Comparison of ENCODE assay signal across 8 mouse cellular contexts in the genomic region with DNA sequence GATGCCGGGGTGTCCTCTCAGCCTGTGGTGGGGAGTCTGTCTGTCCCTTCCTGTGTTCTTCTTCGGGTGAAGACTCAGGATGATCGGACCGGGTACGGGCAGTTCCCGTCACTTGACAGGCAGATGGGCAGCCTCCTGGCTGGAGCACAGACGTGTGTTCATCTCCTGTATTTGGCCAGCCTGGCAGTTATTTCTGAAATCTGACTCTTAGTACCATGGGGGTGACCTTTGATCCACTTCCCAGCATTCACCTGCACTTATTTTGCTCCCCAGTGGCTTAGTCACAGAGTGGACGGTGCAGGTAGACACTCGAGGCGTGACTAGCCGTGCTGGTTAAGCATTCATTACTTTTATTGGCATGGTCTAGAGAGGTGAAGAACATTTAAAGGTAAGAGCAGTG. TPM values are rescaled to one million over a fixed set of nuclear protein-coding genes. Genes with fewer than 3 reads are reported as not detected.
A peak's percentile ranks its signal among the peaks of the same experiment; 100 is the strongest.
DNase-seq lines count a peak whose midpoint lies in the region; ATAC-seq lines count a peak whose summit lies in the region.
"Not testable (repeated sequence)": the region's sequence is repeated elsewhere in the genome, so short reads cannot be mapped to it uniquely, and the experiment has no call there.

No protein-coding gene starts in this region.

- not testable (repeated sequence) for H3K27me3 ChIP-seq in embryonic facial prominence, embryonic 14.5 days (replicated peaks; ENCODE audit: control insufficient read depth, insufficient read depth, low read length); forebrain, embryonic 16.5 days (replicated peaks; ENCODE audit: control insufficient read depth, insufficient read depth, low read length); hindbrain, embryonic 12.5 days; intestine, embryonic 16.5 days (replicated peaks; ENCODE audit: control insufficient read depth, insufficient read depth, low read length); limb, embryonic 12.5 days; liver, embryonic 16.5 days (ENCODE audit: control insufficient read depth, insufficient read depth, low read depth, low read length); midbrain, embryonic 13.5 days; stomach, embryonic 15.5 days (replicated peaks)

- ATAC-seq in embryonic facial prominence, embryonic 14.5 days (ENCODE audit: low read depth): 0 out of 2 replicates have a peak, but pooled peaks have one; percentile 11
- ATAC-seq in forebrain, embryonic 16.5 days: 0 out of 2 replicates have a peak, but pooled peaks have one; percentile 6
- ATAC-seq in hindbrain, embryonic 12.5 days (ENCODE audit: low FRiP score): peak; percentile 46
- peak; percentile 39 for ATAC-seq in intestine, embryonic 16.5 days
- ATAC-seq in limb, embryonic 12.5 days (ENCODE audit: insufficient number of reproducible peaks, insufficient read depth, low FRiP score, low TSS enrichment, low read depth): peak; percentile 22; the same call in 1 of the 2 replicates
- ATAC-seq in liver, embryonic 16.5 days (ENCODE audit: low read depth): peak; percentile 47
- peak; percentile 22; the same call in 1 of the 2 replicates for ATAC-seq in midbrain, embryonic 13.5 days
- peak; percentile 29; the same call in 1 of the 2 replicates for ATAC-seq in stomach, embryonic 15.5 days (ENCODE audit: insufficient read depth, low FRiP score, low read depth)

- not testable (repeated sequence) for H3K36me3 ChIP-seq in embryonic facial prominence, embryonic 14.5 days (ENCODE audit: control insufficient read depth, insufficient read depth, low read length); forebrain, embryonic 16.5 days (ENCODE audit: control insufficient read depth, insufficient read depth); hindbrain, embryonic 12.5 days; intestine, embryonic 16.5 days (ENCODE audit: control insufficient read depth, insufficient read depth, low read length); limb, embryonic 12.5 days; liver, embryonic 16.5 days (ENCODE audit: control insufficient read depth, insufficient read depth); midbrain, embryonic 13.5 days; stomach, embryonic 15.5 days

- DNase-seq in embryonic facial prominence, embryonic 14.5 days (ENCODE audit: low spot score): not testable (repeated sequence)

- not testable (repeated sequence) for H3K4me2 ChIP-seq in embryonic facial prominence, embryonic 14.5 days (ENCODE audit: low read depth, low read length); forebrain, embryonic 16.5 days (ENCODE audit: low read length); hindbrain, embryonic 12.5 days (replicated peaks); intestine, embryonic 16.5 days (ENCODE audit: low read depth, low read length); limb, embryonic 12.5 days; liver, embryonic 16.5 days (ENCODE audit: low read depth, low read length); midbrain, embryonic 13.5 days (replicated peaks); stomach, embryonic 15.5 days

- H3K4me3 ChIP-seq in embryonic facial prominence, embryonic 14.5 days (ENCODE audit: low read depth, low read length); forebrain, embryonic 16.5 days (replicated peaks; ENCODE audit: low read length); hindbrain, embryonic 12.5 days; intestine, embryonic 16.5 days (ENCODE audit: low read length); limb, embryonic 12.5 days (replicated peaks); liver, embryonic 16.5 days (ENCODE audit: low read depth, low read length); midbrain, embryonic 13.5 days (replicated peaks); stomach, embryonic 15.5 days (replicated peaks): not testable (repeated sequence)

- no CpG with 5 or more reads among the region's 11 CpGs for WGBS in embryonic facial prominence, embryonic 14.5 days
- no CpG with 5 or more reads among the region's 11 CpGs for WGBS in forebrain, embryonic 16.5 days
- WGBS in hindbrain, embryonic 12.5 days: no CpG with 5 or more reads among the region's 11 CpGs
- WGBS in intestine, embryonic 16.5 days: no CpG with 5 or more reads among the region's 11 CpGs
- WGBS in limb, embryonic 12.5 days: no CpG with 5 or more reads among the region's 11 CpGs
- WGBS in liver, embryonic 16.5 days (ENCODE audit: insufficient replicate concordance): no CpG with 5 or more reads among the region's 11 CpGs
- no CpG with 5 or more reads among the region's 11 CpGs for WGBS in midbrain, embryonic 13.5 days
- WGBS in stomach, embryonic 15.5 days: no CpG with 5 or more reads among the region's 11 CpGs

- H3K9ac ChIP-seq in embryonic facial prominence, embryonic 14.5 days (ENCODE audit: low read depth, low read length); forebrain, embryonic 16.5 days (replicated peaks; ENCODE audit: low read depth, low read length); hindbrain, embryonic 12.5 days; intestine, embryonic 16.5 days (ENCODE audit: low read depth, low read length); limb, embryonic 12.5 days (replicated peaks); liver, embryonic 16.5 days (ENCODE audit: low read depth, low read length); midbrain, embryonic 13.5 days (replicated peaks); stomach, embryonic 15.5 days: not testable (repeated sequence)

- not testable (repeated sequence) for H3K4me1 ChIP-seq in embryonic facial prominence, embryonic 14.5 days (ENCODE audit: control insufficient read depth, insufficient read depth, low read length); hindbrain, embryonic 12.5 days; intestine, embryonic 16.5 days (ENCODE audit: control insufficient read depth, insufficient read depth, low read length); limb, embryonic 12.5 days (replicated peaks); liver, embryonic 16.5 days (ENCODE audit: control insufficient read depth, low read depth, low read length); stomach, embryonic 15.5 days
- H3K4me1 ChIP-seq in forebrain, embryonic 16.5 days (replicated peaks; ENCODE audit: control insufficient read depth, insufficient read depth, low read length): peaks cover 16% of the 10 kb centered on the region
- peaks cover 31% of the 10 kb centered on the region for H3K4me1 ChIP-seq in midbrain, embryonic 13.5 days (replicated peaks)

- H3K9me3 ChIP-seq in embryonic facial prominence, embryonic 14.5 days (ENCODE audit: control insufficient read depth, low read length); forebrain, embryonic 16.5 days (ENCODE audit: control insufficient read depth, low read length); hindbrain, embryonic 12.5 days (replicated peaks); intestine, embryonic 16.5 days (ENCODE audit: control insufficient read depth, low read length); limb, embryonic 12.5 days; liver, embryonic 16.5 days (replicated peaks; ENCODE audit: control insufficient read depth, low read length); midbrain, embryonic 13.5 days; stomach, embryonic 15.5 days: not testable (repeated sequence)

- not testable (repeated sequence) for H3K27ac ChIP-seq in embryonic facial prominence, embryonic 14.5 days (replicated peaks; ENCODE audit: low read depth, low read length); forebrain, embryonic 16.5 days (ENCODE audit: low read length); hindbrain, embryonic 12.5 days; intestine, embryonic 16.5 days (ENCODE audit: low read length); limb, embryonic 12.5 days; liver, embryonic 16.5 days (ENCODE audit: low read length); midbrain, embryonic 13.5 days; stomach, embryonic 15.5 days

RNA-seq across cellular contexts. Expression of a gene that starts 15.7 kb away (rescaled TPM):
- 42.2 and 44.4 TPM in 2 replicates for polyA plus RNA-seq in embryonic facial prominence, embryonic 14.5 days (2014; fragmentation: Nextera tagmentation; extraction: Ambion mirVana)
- 53.3 and 59.0 TPM in 2 replicates for polyA plus RNA-seq in forebrain, embryonic 16.5 days (2015; fragmentation: Nextera tagmentation; extraction: Ambion mirVana)
- 69.4 and 75.5 TPM in 2 replicates for polyA plus RNA-seq in hindbrain, embryonic 12.5 days (2016; fragmentation: Nextera tagmentation; extraction: Ambion mirVana)
- 27.4 and 30.0 TPM in 2 replicates for polyA plus RNA-seq in intestine, embryonic 16.5 days (2015; fragmentation: Nextera tagmentation; extraction: Ambion mirVana)
- 34.8 and 41.3 TPM in 2 replicates for polyA plus RNA-seq in limb, embryonic 12.5 days (2016; fragmentation: Nextera tagmentation; extraction: Ambion mirVana)
- polyA plus RNA-seq in liver, embryonic 16.5 days (2015; fragmentation: Nextera tagmentation; extraction: Ambion mirVana): 2.2 and 3.3 TPM in 2 replicates
- 62.4 and 70.8 TPM in 2 replicates for polyA plus RNA-seq in midbrain, embryonic 13.5 days (2015; fragmentation: Nextera tagmentation; extraction: Ambion mirVana)
- 21.4 and 28.1 TPM in 2 replicates for polyA plus RNA-seq in stomach, embryonic 15.5 days (2015; fragmentation: Nextera tagmentation; extraction: Ambion mirVana)

RNA-seq across cellular contexts. Expression of a gene that starts 20.1 kb away (rescaled TPM):
- polyA plus RNA-seq in embryonic facial prominence, embryonic 14.5 days (2014; fragmentation: Nextera tagmentation; extraction: Ambion mirVana): 142 and 159 TPM in 2 replicates
- 92.2 and 104 TPM in 2 replicates for polyA plus RNA-seq in forebrain, embryonic 16.5 days (2015; fragmentation: Nextera tagmentation; extraction: Ambion mirVana)
- 132 and 145 TPM in 2 replicates for polyA plus RNA-seq in hindbrain, embryonic 12.5 days (2016; fragmentation: Nextera tagmentation; extraction: Ambion mirVana)
- polyA plus RNA-seq in intestine, embryonic 16.5 days (2015; fragmentation: Nextera tagmentation; extraction: Ambion mirVana): 86.1 and 108 TPM in 2 replicates
- polyA plus RNA-seq in limb, embryonic 12.5 days (2016; fragmentation: Nextera tagmentation; extraction: Ambion mirVana): 200 and 213 TPM in 2 replicates
- 71.7 and 77.4 TPM in 2 replicates for polyA plus RNA-seq in liver, embryonic 16.5 days (2015; fragmentation: Nextera tagmentation; extraction: Ambion mirVana)
- polyA plus RNA-seq in midbrain, embryonic 13.5 days (2015; fragmentation: Nextera tagmentation; extraction: Ambion mirVana): 114 and 115 TPM in 2 replicates
- 149 and 151 TPM in 2 replicates for polyA plus RNA-seq in stomach, embryonic 15.5 days (2015; fragmentation: Nextera tagmentation; extraction: Ambion mirVana)
